Mouse (Mus musculus) layer of hippocampus, postnatal 25 days (tissue): Measurements from ENCODE around the gene Etl4. TPM values are rescaled to one million over a fixed set of nuclear protein-coding genes. Genes with fewer than 3 reads are reported as not detected.

ENCODE experiments used
- DNase-seq, 2 experiments: peaks; one replicate each; pipeline ENCODE4 v3.0.0; 2022; ENCODE audit warnings: mixed read lengths in 2 of 2, low spot score in 1 of 2; ENCODE audit errors: extremely low spot score in 1 of 2
- total RNA-seq, 2 experiments: library from RNA; stranded (reverse); gene quantifications; 2 replicates each; pipeline ENCODE4 v1.2.3; 2021

Etl4 gene
- total RNA-seq, 2 experiments from 2014 or later: 67.0 to 77.8 TPM

DNA sequence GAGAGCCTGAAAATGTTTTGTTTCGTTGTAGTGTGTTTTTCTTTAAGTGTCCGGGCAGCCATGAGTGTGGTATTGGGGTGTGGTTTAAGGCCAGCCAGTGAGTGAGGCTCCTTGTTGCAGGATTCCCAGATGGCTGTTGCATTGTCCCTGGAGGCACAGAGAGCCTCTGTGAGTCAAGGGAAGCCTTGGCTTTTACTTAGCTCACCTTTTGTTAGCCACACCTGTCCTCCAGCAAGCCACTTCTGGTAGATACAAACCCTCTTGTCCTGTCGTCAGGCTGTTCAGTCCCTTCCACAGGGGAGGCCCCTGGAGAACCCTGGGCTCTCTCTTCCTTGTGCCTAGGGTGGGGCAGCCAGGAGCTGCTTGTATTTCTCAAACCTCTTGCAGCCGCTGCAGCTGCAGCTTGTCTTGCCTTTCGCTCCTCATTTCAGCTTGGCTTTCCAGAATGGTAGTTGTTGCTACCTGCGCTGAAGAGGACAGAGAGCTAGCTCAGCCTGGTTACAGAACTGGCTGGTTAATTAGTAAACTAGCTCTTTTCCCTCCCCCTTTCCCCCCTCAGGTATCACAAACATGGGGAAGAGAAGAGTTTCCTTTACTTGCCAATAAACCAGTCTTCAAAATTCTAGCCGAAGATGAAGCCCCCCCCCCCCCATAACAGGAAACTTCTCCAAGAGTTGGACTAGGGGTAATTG lies 826.9 kb downstream of the Etl4 start:
- no peak for DNase-seq

DNA sequence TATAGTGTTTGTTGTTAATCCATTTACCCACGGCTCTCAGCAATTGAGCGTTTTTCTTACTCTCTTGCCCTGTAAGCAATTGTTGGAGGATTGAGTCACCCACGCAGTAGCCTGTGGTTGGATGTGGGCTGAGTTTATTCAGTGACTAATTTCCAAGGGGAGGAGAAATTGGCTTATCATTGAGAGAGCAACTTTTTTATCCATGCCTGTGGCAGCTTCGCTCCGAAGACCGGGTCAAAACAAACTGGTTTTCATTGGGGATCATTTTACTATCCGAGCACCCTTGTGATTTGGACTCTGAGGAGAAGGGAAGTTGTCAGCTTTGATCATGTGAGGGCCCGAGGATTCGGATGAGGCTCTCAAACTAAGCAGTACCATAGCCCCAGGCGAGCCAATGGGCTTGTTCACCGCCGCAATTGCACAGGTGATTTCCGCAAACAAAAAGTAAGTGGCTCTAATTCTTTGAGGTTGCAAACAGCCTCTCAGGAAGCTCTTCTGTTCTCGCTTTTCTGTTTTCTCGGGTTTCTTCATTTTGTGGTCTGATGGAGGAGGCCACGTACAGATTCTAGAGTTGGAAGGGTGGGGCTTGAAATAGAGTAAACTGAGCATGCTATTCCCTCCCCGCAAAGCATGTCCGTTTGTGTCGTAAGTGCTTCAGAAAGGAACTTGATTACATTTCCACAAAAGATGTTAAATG lies 827.7 kb downstream of the Etl4 start:
- no peak for DNase-seq

DNA sequence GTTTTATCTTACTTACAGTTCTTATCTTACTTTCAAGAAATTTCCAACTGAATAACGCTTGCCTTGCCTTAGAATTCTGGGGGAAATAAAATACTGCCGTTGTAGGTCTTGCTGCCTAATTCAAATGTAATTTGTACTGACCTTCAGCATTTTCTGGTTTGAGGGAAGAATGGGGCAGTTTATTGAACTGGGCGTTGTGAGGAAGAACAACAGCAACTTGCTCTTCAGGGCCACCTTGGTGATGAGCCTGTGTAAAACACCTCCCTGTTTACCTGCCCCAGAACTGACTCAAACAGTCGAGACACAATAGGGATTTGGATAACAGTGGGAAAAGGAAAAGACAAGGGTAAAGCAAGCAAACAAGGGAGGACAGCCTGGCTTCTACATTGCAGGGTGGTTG lies 828.3 kb downstream of the Etl4 start:
- DNase-seq: no peak

DNA sequence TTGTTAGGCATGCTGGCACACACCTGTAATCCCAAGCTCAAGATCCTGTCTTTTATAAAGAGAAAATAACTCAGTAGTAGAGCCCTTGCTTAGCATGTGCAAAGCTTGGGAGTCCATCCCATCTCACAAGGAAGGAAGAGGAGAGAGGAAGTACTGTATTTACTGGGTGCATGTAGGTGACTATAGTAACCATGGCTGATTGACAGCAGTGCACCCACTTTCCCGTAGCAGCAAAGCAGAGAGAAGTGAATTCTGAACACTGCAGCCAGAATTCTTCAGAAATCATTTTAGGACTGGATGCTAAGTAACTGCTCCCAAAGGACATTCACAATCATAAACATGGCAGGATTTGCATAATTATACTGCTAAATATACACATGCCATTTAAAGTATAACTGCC lies 838.1 kb downstream of the Etl4 start:
- no peak for DNase-seq

DNA sequence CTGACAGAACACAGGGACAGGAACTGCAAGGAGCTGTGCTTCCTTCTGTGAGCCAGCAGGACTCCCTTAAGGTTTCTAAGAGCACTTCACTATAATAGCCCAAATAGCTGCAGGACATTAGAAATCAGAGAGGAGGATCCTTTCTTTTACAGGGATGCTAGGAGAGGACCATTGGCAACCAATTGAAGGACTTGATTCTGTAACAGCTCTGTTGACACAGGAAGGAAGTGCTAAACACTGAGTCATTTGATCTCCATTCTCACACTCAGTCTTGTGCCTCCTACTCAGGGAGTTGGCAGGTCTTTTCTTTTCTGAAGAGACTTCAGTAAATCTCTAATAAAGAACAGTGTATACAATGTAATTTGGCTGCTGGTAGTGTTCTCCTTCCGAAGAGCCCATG lies 838.9 kb downstream of the Etl4 start:
- no peak for DNase-seq

DNA sequence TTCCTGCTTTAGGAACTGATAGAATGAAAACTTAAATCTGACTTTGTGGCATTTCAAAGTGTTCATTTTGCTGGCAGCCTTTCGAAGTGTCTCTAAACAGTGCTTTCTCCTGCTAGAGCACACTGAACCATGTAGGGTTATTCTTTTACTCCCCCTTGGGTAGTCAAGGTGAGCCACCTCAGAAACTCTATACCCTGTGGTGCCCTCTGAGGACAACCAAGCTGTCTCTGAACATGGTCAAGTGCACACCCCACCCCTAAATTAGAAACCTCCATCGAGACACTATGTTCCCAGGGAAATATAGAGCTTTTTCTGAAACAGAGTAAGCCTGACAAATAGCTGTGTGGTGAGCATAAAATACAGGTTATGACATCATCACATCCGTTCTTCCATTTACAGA lies 840.1 kb downstream of the Etl4 start:
- no peak for DNase-seq

DNA sequence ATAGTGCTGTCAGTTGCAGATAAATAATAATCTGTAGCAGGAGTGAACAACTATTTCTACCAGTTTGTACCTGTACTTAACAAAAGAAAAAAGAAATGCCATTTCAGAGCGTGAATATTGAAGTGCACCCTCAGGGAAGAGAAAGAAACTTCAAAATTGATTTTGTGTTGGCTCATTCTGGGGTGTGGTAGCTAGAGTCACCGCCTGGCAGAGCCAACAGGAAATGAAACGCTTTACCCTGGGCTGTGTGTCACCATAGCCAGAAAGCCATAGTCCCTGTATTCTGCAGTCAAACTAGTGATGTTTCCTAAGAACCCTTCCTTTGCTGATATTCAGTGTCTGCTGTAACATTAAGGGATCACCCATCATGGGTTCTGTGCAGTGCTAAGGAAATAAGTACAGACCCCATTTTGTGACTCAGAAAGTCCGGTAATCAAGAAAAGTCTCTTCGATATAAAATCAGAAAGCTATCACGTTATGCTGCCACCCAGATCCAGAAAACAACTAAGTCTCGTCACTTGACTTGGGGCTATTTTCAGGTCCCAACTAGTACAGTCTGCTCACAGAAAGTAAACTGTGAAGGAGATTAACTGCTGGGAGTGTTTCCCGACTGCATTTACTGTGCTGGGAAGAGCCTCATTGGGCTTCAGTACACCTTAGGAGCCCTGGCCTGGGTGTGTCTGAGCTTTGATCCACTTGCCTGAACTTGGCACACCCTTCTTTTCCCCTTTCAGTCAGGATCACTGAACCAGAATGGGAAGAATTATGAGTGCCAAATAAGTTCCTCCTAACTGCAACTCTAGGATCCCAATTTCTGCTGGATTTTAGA lies 843.9 kb downstream of the Etl4 start:
- no peak for DNase-seq

DNA sequence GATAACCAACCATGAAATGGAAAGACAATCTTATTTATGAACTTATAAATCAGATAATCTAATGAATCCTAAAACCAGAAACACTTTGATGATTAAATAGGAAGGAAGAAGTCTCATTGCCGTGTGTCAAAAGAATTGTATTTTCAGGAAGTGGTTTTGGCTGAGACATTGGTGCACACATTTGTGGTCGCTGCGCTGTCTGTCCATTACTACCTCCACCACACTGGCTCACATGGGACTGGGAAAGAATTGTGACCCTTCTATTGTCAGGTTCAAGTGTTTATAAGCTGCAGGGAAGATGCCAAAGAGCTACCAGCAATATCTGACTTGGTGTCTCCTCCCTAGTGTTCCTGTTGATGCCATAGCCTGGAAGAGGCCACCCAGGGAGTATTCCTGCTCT lies 847.4 kb downstream of the Etl4 start:
- no peak for DNase-seq

DNA sequence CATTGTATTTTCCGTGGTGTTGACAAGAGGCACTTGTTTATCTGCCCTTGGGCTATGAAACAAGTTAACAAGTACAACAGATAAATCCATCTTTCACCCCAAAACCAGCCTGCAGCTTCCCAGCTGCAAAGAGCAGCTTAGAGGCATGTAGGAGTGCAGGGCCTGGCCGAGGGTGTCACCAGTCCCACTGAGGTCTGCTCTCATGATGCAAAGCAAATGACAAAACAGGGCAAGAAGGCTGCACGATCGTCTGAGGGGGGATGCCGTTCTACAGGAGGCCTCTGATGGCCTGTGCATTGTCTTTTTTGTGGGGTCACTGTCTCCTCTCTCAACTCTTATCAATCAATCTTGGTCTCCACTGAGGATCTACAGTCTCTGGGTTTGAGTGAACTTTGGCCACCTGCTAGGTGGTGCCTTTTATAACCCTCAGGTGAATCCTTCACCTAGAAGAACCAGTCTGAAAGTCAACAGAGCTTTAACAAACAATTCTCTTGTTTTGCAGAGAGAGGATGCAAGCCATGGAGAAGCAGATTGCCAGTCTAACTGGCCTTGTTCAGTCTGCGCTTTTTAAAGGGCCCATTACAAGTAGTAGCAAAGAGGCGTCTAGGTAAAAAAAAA lies 849.6 kb downstream of the Etl4 start:
- no peak for DNase-seq

DNA sequence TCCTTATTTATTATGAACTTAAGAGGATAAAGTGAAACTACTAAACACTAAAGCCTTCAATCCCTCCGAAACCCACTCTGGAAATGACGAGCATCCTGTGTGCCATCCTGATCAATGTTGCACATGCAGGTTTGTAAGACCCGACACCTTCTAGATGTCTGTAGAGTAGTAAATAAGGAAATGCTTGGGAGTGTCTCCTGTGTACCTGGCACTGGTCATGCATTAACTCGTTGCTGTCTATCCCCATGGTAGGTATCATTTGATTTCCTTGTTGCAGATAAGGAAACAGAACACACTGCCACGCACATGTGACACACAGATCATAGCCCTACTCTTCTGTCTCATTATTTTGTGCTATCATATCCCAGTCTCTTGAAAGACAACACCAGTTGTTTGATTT lies 851.7 kb downstream of the Etl4 start:
- no peak for DNase-seq

DNA sequence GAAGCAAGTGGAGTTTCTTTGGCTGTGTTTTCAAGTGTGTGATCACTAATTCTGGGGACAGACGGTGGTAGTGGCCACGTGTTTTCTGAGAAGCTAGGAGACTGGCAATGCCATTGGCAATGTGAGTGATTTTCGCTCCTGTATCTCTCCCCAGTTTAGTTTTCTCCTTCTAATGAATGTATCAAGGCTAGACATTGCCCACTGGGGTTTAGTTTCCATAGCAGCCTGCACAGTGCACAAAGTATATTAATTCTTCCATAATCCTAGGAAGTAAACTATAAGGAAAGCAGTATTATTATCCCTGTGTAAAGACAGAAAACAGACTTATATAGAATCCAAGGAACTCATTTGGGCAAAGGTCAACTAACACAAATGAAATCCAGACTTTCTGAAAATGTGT lies 852.2 kb downstream of the Etl4 start:
- no peak for DNase-seq

DNA sequence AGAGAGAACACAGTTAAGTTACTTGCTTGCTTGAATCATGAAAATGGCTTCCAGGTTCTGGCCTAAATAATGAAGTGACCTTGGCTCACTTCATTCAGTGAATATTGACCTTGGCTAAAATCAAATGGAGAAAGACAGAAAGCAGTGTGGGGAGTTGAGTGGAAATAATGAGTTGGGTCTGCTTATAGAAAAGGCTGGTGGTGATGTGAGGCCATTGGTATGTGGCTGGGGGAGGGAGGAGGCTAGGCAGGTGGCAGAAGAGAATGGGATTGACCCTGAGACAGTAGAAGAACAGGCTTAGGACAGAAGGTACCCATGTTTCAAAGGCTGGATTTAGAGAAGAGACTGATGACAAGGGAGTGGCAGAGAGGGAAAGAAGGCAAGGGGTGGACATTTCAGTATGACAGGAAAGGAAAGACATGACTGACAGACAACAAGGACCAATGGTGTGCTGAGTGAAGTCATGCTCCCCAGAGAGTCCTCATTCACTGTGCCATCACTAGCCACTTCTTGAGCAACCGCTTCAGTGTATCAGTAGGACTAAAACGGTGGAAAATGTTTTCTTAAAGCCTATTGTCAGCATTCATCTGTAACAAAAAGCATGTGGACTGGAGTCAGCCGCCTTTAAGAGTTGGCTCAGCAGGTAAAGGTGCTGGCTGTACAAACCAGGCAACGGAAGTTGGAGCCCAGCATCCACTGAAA lies 854.1 kb downstream of the Etl4 start:
- DNase-seq: no peak

DNA sequence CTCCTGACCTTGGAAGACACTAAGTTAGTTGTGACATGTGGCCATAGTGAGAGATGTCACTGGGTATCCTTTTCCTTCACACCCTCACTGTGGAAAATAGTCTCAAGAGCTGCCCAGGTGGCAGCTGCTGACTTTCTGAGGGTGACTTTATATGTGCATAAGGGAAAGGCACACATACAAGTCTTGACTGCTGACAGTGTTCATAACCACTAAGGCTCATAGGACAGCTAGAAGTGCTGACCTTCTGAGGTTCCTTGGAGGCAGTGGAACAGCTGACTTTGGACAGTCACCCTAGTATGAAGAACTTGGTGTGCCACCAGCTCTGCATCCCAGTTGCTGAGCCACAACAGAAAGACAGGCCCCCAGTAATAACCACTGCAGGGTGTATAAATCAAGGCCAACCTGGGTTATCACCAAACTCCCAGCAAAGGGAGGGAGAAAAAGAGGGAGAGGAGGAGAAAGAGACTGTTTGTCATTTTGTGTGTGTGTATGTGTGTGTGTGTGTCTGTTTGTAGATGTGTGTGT lies 855.0 kb downstream of the Etl4 start:
- no peak for DNase-seq

DNA sequence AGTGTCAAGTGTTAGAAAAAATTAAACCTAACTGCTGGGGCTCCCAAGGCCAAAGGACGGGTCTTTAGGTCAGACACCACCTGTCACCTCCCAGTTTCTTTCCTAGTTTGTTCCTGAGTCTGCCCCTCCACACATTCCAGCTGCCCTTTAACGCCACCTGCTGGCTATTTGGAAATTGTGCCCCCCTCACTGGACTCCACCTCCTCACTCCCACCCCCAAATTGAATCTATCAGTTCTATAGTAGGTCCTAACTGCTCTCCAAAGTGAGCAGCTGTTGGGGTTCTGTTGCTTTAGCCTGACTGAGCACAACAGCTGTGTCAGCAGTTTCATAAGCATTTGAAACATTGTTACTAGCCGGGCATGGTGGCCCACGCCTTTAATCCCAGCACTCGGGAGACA lies 859.1 kb downstream of the Etl4 start:
- DNase-seq: no peak

DNA sequence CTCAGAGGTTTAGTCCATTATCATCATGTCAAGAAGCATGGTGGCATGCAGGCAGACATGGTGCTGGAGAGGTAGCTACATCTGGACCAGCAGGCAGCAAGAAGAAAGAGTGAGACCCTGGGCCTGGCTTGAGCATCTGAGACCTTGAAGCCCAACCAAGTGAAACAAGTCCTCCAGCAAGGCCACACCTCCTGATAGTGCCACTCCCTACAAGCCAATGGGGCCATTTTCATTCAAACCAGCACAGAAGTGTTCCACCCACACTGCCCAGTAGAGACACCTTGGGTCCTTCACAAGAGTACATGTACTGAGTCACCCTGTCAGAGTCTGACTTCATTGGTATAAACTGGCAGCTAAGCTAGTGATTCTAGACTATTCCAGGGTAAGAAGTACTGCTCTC lies 860.6 kb downstream of the Etl4 start:
- DNase-seq: no peak

DNA sequence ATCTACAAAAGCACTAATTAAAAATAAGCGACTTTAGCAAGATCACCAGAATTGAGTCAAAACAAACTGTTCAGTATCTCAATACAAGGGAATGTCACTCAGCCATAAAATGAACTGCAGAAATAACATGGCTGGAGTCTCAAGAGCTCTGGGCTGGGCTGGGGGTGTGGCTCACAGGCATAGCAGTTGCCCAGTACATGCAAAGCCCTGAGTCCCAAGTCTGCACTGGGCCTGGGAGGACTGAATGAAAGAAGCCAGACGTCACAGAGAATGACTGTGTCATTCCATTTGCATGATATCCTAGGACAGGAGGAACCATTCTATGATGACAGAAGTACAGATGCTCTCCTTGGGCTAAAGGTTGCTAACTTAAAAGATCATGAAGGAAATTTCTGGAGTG lies 864.9 kb downstream of the Etl4 start:
- DNase-seq: no peak

DNA sequence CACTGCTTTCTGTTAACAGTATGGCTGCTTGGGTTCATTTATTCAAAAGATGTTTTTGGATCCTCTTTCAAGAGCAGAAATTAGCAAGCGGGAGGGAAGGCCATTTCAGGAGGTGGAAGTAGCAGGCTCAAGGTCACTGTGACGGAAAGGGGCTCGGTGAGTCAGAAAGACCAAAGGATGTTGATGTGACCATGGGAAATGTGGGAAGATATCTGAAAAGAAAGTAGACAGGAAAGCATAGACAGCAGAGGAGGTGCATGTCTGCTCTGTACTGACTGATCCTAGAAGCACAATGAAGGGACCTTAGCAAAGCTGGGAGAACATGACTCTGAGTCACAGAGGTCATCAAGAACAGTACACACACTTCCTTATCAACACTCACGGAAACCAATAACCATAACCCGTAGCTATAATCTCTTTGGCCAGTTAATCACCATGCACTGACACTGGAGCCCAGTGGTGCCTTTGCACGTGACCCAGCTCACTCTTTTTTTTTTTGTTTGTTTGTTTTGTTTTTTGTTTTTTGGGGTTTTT lies 866.7 kb downstream of the Etl4 start:
- DNase-seq: no peak

DNA sequence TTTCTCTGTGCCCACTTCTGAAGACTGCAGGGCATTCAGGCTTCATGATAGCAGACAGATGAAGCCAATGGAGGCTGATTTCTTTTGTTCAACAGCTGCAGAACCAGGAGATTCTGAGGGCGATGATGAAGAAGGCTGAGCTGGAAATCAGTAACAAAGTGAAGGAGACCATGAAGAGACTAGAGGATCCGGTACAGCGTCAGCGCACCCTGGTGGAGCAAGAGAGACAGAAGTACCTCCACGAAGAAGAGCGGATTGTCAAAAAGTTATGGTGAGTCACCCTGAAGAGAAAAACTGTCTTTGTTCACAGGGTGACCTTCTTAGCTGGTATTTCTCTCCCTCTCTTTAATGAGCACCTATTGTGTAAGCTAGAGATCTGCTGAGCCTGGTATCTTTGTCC lies 868.4 kb downstream of the Etl4 start:
- peak in 1 of 2 experiments; percentile 23 for DNase-seq

DNA sequence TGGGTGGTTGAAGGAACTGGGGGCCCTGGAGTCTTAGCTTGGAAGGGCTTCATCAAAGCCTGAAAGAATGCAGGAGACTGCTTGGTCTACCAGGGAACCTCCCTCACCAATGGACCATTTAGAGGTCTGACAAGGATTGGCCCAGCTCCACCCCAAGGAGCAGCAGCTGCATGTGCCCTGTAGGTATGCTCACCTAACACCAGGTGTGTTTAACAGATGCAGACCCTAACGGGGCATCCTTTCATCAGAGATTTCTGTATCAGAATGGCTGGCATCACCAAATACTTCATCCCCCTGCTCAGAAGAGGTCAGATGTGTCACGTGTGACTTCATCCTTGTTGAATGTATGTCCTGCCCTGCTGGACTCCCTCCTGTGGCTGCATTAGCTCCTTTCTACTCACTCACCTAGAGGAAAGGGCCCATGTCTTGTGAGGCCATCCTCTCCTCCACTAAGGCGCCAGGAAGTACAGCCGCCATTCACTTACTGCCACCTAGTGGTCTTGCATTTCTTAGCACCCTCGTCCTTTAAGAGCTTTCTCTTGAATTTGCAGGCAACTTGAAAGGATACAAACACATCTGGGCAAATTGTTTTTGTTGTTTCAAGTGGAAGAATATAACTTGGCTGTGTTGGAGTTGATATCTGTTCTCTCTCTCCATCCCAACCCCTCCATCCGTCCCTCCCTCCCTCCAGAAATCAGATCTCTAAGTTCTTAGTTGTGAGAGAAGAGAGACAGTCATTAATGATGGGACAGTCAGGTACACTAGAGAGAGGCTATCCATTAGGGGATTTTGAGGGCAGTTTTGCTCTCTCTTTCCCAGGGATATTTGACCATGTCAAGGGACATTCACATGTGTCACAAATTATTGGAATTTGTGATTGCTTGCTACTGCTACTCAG lies 870.2 kb downstream of the Etl4 start:
- DNase-seq: peak; percentile 40 to 68
